Mouse (Mus musculus) stomach, embryonic 15.5 days (tissue): Measurements from ENCODE around the gene Arhgap32. TPM values are rescaled to one million over a fixed set of nuclear protein-coding genes. Genes with fewer than 3 reads are reported as not detected.

Source experiments
- ATAC-seq: fragments of 200-750 bp; cut with Nextera tagmentation; 2 replicates; pipeline ENCODE4 v1.8.0; 2017; ENCODE audit warnings: low read depth, moderate number of reproducible peaks, moderate TSS enrichment; ENCODE audit not compliant: insufficient read depth, low FRiP score
- H3K27ac ChIP-seq: fragments of 300-500 bp; sonication (generic); 2 replicates; pipeline ENCODE4 v1.5.1; 2015; ENCODE audit warnings: mild to moderate bottlenecking, inconsistent platforms
- H3K27me3 ChIP-seq: fragments of 300-500 bp; sonication (generic); replicated peaks from 2 replicates; pipeline ENCODE4 v1.6.1; 2015; ENCODE audit warnings: inconsistent platforms
- H3K36me3 ChIP-seq: fragments of 300-500 bp; sonication (generic); 2 replicates; pipeline ENCODE4 v1.6.1; 2015; ENCODE audit warnings: inconsistent platforms
- H3K4me1 ChIP-seq: fragments of 300-500 bp; sonication (generic); 2 replicates; pipeline ENCODE4 v1.6.1; 2015; ENCODE audit warnings: inconsistent platforms
- H3K4me2 ChIP-seq: fragments of 300-500 bp; sonication (generic); 2 replicates; pipeline ENCODE4 v1.6.1; 2015; ENCODE audit warnings: mild to moderate bottlenecking, inconsistent platforms
- H3K4me3 ChIP-seq: fragments of 300-500 bp; sonication (generic); replicated peaks from 2 replicates; pipeline ENCODE4 v1.5.1; 2015; ENCODE audit warnings: inconsistent platforms
- H3K9ac ChIP-seq: fragments of 300-500 bp; sonication (generic); 2 replicates; pipeline ENCODE4 v1.6.1; 2015; ENCODE audit warnings: inconsistent platforms
- H3K9me3 ChIP-seq: fragments of 300-500 bp; sonication (generic); 2 replicates; pipeline ENCODE4 v1.6.1; 2016; ENCODE audit warnings: inconsistent platforms
- WGBS: fragments of 180-500 bp; shearing (Covaris S2); methylation state at CpG from one replicate; pipeline ENCODE4 v1.1.7; 2015; 5-methylcytosine and 5-hydroxymethylcytosine counted together
- polyA plus RNA-seq: library from polyadenylated mRNA; unstranded; fragments of >200 nt; fragmentation: Nextera tagmentation; extraction: Ambion mirVana; gene quantifications from 2 replicates; pipeline ENCODE4 v1.2.1, GENCODE M21; 2015

The Arhgap32 gene
- polyA plus RNA-seq, 1 experiment from 2014 or later, result 11.7 TPM

DNA sequence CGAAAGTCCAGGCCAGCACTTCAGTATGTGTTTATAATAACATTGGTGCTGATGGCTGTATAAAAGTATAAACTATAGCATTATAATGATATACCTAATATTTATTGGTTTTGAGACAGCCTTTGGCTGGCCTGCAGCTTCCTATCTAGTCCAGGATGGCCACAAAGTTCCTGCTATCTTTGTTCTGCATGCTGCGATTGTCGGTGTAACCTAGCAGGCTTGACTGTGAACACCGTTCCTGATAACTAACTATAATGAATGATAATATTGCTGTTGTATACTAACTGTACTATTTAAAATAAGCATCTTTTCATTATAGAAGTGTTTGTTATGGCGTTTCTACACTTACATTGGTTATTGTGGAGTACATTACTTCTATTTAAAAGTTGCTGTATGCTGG is 124.5 kb downstream of the Arhgap32 start:
- Histone ChIP-seq H3K9me3 (no peaks in the 10 kb centered on the region), H3K36me3 (no peaks in the 10 kb centered on the region), H3K27me3 (no peaks in the 10 kb centered on the region), H3K4me1 (0 out of 2 replicates have a peak, but pooled peaks cover 3% of the 10 kb centered on the region), H3K9ac (no peak overlapping the region), H3K27ac (no peak overlapping the region), H3K4me3 (no peak overlapping the region), H3K4me2 (no peak overlapping the region)
- no peak for ATAC-seq
- WGBS, result 79% methylated on average over 5 of the region's 5 CpGs

GRCm38 (mm10) chr9:32241637-32242199 is 125.8 kb downstream of the Arhgap32 start:
- H3K9me3 ChIP-seq, result no peaks in the 10 kb centered on the region
- no peaks in the 10 kb centered on the region for H3K27me3 ChIP-seq
- H3K9ac ChIP-seq, result no peak overlapping the region
- peak overlapping the region; percentile 26; the same call in 1 of the 2 replicates for H3K27ac ChIP-seq
- peaks cover 4% of the 10 kb centered on the region; the same call in 1 of the 2 replicates for H3K36me3 ChIP-seq
- no peak overlapping the region for H3K4me3 ChIP-seq
- H3K4me2 ChIP-seq, result no peak overlapping the region
- 71% methylated on average over 9 of the region's 9 CpGs for WGBS
- ATAC-seq, result no peak
- 0 out of 2 replicates have a peak, but pooled peaks cover 3% of the 10 kb centered on the region for H3K4me1 ChIP-seq

GRCm38 (mm10) chr9:32242921-32243617 is 127.1 kb downstream of the Arhgap32 start:
- Histone ChIP-seq H3K27ac (peak overlapping the region; percentile 48; the same call in 1 of the 2 replicates), H3K4me1 (0 out of 2 replicates have a peak, but pooled peaks cover 3% of the 10 kb centered on the region), H3K9me3 (no peaks in the 10 kb centered on the region), H3K4me2 (no peak overlapping the region), H3K9ac (no peak overlapping the region), H3K4me3 (no peak overlapping the region), H3K36me3 (peaks cover 4% of the 10 kb centered on the region), H3K27me3 (no peaks in the 10 kb centered on the region)
- WGBS, result 53% methylated on average over 2 of the region's 2 CpGs
- ATAC-seq, result peak; percentile 81

- Histone ChIP-seq H3K9ac (no peak overlapping the region), H3K4me1 (0 out of 2 replicates have a peak, but pooled peaks cover 3% of the 10 kb centered on the region), H3K4me3 (no peak overlapping the region), H3K9me3 (no peaks in the 10 kb centered on the region), H3K36me3 (peaks cover 12% of the 10 kb centered on the region), H3K27ac (no peak overlapping the region; the same call in 1 of the 2 replicates), H3K4me2 (no peak overlapping the region), H3K27me3 (no peaks in the 10 kb centered on the region)
- 87% methylated on average over 3 of the region's 3 CpGs for WGBS
- ATAC-seq, result no peak
Measured at GRCm38 (mm10) chr9:32245237-32245636, 129.3 kb downstream of the Arhgap32 start.

- H3K9me3 ChIP-seq, result no peaks in the 10 kb centered on the region
- H3K9ac ChIP-seq, result no peak overlapping the region
- no peak overlapping the region for H3K27ac ChIP-seq
- no peak for ATAC-seq
- H3K27me3 ChIP-seq, result no peaks in the 10 kb centered on the region
- 0 out of 2 replicates have a peak, but pooled peaks cover 3% of the 10 kb centered on the region for H3K4me1 ChIP-seq
- no peak overlapping the region for H3K4me3 ChIP-seq
- H3K36me3 ChIP-seq, result peaks cover 17% of the 10 kb centered on the region
- 58% methylated on average over 6 of the region's 6 CpGs for WGBS
- H3K4me2 ChIP-seq, result no peak overlapping the region
Measured at GRCm38 (mm10) chr9:32246123-32246716, 130.3 kb downstream of the Arhgap32 start.

DNA sequence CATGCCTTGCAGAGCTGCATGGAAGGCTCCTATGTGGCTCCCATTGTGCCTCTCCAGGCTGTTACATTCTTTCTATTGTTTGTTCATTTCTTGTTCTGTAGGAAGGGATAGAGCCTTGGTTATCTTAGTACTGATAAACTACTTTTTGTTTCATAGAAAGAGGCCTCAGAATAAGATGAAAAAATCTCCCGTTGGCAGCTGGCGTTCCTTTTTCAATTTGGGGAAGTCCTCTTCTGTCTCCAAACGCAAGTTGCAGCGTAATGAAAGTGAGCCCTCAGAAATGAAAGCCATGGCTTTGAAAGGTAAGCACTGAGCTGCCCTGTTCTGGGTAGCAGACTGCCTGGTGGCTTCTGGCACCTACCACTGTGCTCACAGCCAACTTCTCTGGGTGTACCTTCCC is 134.6 kb downstream of the Arhgap32 start:
- Histone ChIP-seq H3K4me3 (no peak overlapping the region), H3K27me3 (no peaks in the 10 kb centered on the region), H3K4me2 (no peak overlapping the region), H3K9ac (no peak overlapping the region), H3K27ac (no peak overlapping the region), H3K36me3 (peaks cover 27% of the 10 kb centered on the region), H3K4me1 (no peaks in the 10 kb centered on the region), H3K9me3 (no peaks in the 10 kb centered on the region)
- ATAC-seq, result no peak
- WGBS, result 77% methylated on average over 4 of the region's 4 CpGs

DNA sequence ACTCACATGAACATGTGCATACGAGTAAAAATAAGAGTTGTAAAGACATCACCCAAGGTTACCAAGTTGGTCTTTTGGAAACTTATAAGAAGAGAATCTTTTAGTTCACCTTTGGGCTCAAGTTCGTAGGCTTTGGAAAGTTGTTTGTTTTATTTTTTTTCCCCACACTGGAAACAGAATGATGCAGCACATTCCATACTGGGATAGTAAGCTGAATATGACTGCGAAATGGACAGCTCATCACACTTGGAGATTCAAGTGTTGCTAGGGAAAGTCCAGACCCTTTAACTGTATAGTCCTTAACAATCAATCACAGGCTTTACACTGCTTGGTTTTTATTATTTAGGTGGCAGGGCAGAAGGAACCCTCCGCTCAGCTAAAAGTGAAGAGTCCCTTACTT is 137.8 kb downstream of the Arhgap32 start:
- peaks cover 46% of the 10 kb centered on the region for H3K36me3 ChIP-seq
- ATAC-seq, result no peak
- no peaks in the 10 kb centered on the region for H3K27me3 ChIP-seq
- no peak overlapping the region for H3K27ac ChIP-seq
- 86% methylated on average over 4 of the region's 4 CpGs for WGBS
- no peaks in the 10 kb centered on the region for H3K4me1 ChIP-seq
- no peak overlapping the region for H3K9ac ChIP-seq
- H3K4me2 ChIP-seq, result no peak overlapping the region
- H3K4me3 ChIP-seq, result no peak overlapping the region
- H3K9me3 ChIP-seq, result no peaks in the 10 kb centered on the region

DNA sequence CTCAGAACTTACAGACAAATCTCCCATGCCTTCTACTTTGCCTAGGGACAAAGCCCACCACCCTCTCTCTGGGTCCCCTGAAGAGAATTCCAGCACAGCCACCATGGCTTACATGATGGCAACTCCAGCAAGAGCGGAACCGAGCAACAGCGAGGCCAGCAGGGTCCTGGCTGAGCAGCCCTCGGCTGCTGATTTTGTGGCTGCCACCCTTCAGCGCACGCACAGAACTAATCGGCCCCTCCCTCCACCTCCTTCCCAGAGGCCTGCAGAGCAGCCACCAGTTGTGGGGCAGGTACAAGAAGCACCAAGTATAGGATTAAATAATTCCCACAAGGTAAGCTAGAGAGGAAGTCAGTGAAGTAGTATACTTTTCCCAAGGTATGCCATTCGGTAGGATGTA is 141.4 kb downstream of the Arhgap32 start:
- no peaks in the 10 kb centered on the region for H3K27me3 ChIP-seq
- no peak overlapping the region for H3K27ac ChIP-seq
- H3K9ac ChIP-seq, result no peak overlapping the region
- 88% methylated on average over 8 of the region's 8 CpGs for WGBS
- H3K4me1 ChIP-seq, result no peaks in the 10 kb centered on the region
- no peak for ATAC-seq
- H3K9me3 ChIP-seq, result no peaks in the 10 kb centered on the region
- H3K36me3 ChIP-seq, result peaks cover 48% of the 10 kb centered on the region
- no peak overlapping the region for H3K4me3 ChIP-seq
- H3K4me2 ChIP-seq, result no peak overlapping the region

- no peak overlapping the region for H3K27ac ChIP-seq
- no peak overlapping the region for H3K4me2 ChIP-seq
- H3K27me3 ChIP-seq, result no peaks in the 10 kb centered on the region
- H3K4me3 ChIP-seq, result no peak overlapping the region
- no peaks in the 10 kb centered on the region for H3K4me1 ChIP-seq
- peaks cover 47% of the 10 kb centered on the region for H3K36me3 ChIP-seq
- no peak for ATAC-seq
- no peak overlapping the region for H3K9ac ChIP-seq
- 71% methylated on average over 2 of the region's 2 CpGs for WGBS
- no peaks in the 10 kb centered on the region for H3K9me3 ChIP-seq
Measured at GRCm38 (mm10) chr9:32257882-32258281, 141.9 kb downstream of the Arhgap32 start.

DNA sequence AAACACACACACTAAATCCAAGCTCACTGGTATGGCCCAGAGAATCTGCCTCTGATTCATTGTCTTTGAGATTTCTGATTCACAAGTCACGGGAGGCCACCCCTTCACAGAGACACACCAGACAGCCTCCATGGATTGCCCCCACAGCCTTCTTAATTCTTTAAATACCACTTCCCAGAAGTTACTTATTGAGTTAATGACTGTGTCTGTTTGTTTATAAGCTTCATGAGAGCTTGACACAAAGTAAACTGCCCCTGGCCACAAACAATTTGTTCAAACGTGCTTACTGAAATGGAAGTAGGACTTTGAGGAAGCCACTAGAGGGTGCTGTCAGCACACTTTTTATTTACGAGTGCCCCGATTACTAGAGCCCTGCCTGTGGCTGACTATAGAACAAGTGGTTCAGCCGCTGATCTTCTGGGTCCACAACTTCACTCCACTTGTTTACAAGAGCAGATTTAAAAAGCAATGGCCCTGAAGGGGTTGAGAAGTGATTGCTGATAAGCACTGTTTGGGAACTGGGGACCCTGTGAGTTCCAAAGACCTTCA is 156.0 kb downstream of the Arhgap32 start:
- no peak overlapping the region for H3K4me2 ChIP-seq
- H3K4me1 ChIP-seq, result no peaks in the 10 kb centered on the region
- no peak overlapping the region for H3K4me3 ChIP-seq
- no peak overlapping the region for H3K27ac ChIP-seq
- no peak overlapping the region for H3K9ac ChIP-seq
- H3K27me3 ChIP-seq, result no peaks in the 10 kb centered on the region
- H3K9me3 ChIP-seq, result no peaks in the 10 kb centered on the region
- H3K36me3 ChIP-seq, result no peaks in the 10 kb centered on the region
- ATAC-seq, result 0 out of 2 replicates have a peak, but pooled peaks have one; percentile 43
- WGBS, result 14% methylated on average over 5 of the region's 5 CpGs

DNA sequence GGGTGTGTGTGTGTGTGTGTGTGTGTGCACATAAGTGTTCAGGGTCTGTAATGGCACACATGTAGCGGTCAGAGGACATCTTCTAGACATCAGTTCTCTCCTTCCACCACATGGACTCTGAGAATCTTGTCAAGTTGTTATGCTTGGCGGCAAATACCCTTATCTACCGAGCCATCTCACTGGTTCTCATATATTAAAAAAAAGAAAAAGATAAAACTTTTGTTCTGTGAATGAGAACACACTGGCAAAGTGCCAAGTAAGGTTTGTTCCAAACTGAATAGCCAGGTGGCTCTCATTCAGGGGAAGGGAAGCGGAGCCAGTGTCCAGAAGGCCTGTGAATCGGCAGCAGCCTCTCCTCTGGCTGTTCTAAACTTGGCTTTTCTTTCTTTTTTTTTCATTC is 162.1 kb downstream of the Arhgap32 start:
- H3K4me3 ChIP-seq, result no peak overlapping the region
- no peak overlapping the region for H3K4me2 ChIP-seq
- no peak overlapping the region for H3K9ac ChIP-seq
- no peaks in the 10 kb centered on the region for H3K36me3 ChIP-seq
- 83% methylated on average over 5 of the region's 5 CpGs for WGBS
- H3K27me3 ChIP-seq, result no peaks in the 10 kb centered on the region
- H3K9me3 ChIP-seq, result no peaks in the 10 kb centered on the region
- no peaks in the 10 kb centered on the region for H3K4me1 ChIP-seq
- ATAC-seq, result no peak
- H3K27ac ChIP-seq, result no peak overlapping the region

DNA sequence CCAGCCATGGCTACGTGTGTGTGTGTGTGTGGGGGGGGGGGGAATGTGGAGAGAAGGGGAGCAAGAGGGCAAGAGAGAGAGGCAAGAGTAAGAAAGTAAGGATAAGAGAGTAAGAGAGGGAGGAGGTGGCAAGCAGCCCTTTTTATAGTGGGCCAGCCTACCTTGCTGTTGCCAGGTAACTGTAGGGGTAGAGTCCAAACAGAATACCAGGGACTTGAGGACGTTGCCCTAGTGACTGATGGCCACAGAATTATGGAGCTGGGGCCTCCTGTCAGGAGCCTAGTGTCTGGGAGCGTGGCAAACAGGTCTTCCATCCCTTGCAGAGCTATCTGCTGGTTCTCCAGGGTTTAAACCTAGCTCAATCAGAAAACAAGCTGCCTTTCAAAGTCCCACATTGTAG is 163.9 kb downstream of the Arhgap32 start:
- no peaks in the 10 kb centered on the region for H3K9me3 ChIP-seq
- 58% methylated on average over 3 of the region's 3 CpGs for WGBS
- no peak overlapping the region for H3K27ac ChIP-seq
- ATAC-seq, result no peak
- H3K4me2 ChIP-seq, result no peak overlapping the region
- no peak overlapping the region for H3K9ac ChIP-seq
- no peaks in the 10 kb centered on the region for H3K27me3 ChIP-seq
- no peaks in the 10 kb centered on the region for H3K4me1 ChIP-seq
- no peak overlapping the region for H3K4me3 ChIP-seq
- H3K36me3 ChIP-seq, result no peaks in the 10 kb centered on the region
